Mouse (Mus musculus): Measurements from ENCODE around the gene Ihh.

DNA sequence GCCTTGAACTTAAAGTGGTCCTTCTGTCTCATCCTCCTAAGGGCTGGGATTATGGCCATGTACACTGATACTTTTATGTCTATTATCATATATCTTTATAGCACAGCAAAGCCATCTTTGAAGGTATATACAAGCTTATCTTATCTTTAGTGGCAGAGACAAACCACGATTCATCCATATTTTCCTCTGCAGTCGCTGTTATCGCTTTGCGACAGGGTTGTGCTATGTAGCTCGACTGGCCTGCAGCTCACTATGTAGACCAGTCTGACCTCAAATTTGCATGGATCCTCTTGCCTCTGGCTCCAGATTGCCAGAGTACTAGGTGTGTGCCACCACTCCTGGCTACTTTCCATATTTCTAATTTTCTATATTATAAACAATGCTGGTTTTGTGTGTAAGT, 47.7 kb upstream of the Ihh start:
- no peak for TF ChIP-seq POLR2A (IDR thresholded peaks at IDR 0.05; ENCODE audit: insufficient read depth, low read depth, low read length)
- TF ChIP-seq CTCF (IDR thresholded peaks at IDR 0.05; ENCODE audit: insufficient read depth, low read depth, low read length): no peak

Measured in olfactory bulb, adult 2 months (tissue).